Mouse (Mus musculus) Muller cell, postnatal 12 days (primary cell): ENCODE results near the gene Polm.

Experiments used
- DNase-seq: peaks from one replicate; pipeline ENCODE4 v3.0.0-alpha.2; 2015; ENCODE audit errors: inconsistent ontology term

The Polm gene

DNA sequence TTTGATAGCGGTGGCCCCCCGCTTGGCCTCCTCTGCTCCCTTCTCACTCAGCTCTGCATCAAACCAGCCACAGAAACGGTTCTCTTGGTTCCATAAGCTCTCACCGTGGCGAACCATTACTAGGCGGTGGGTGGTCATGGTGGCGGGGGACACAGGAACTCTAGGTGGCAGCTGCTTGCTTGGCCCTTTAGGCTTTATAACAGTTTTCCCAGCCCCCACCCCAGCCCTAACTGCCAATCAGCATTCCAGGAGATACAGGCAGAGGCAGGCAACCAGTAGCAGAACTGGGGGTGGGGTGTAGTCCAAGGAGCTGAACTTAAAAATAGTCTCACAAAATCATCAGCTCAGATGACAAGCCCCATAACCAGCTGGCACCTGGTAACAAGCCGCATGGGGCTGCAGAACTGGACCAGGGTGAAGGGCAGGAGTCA, 34.2 kb downstream of the Polm start, which contains the start of gene Pgam2:
Gene Pgam2, minus strand, starts transcription at position 183 of the 431 bp plus-strand sequence.
- DNase-seq, result no peak

- DNase-seq, result no peak
These were observed 35.2 kb downstream of the Polm start for GRCm38 (mm10) chr11:5802457-5803217.

- no peak for DNase-seq
These were observed 35.8 kb downstream of the Polm start for GRCm38 (mm10) chr11:5802005-5802404.

GRCm38 (mm10) chr11:5801511-5801910, 36.3 kb downstream of the Polm start:
- DNase-seq, result no peak

GRCm38 (mm10) chr11:5799621-5800490, 38.0 kb downstream of the Polm start:
- DNase-seq, result no peak

GRCm38 (mm10) chr11:5797928-5798327, 39.9 kb downstream of the Polm start:
- DNase-seq, result no peak

GRCm38 (mm10) chr11:5797371-5797770, 40.4 kb downstream of the Polm start:
- no peak for DNase-seq

DNA sequence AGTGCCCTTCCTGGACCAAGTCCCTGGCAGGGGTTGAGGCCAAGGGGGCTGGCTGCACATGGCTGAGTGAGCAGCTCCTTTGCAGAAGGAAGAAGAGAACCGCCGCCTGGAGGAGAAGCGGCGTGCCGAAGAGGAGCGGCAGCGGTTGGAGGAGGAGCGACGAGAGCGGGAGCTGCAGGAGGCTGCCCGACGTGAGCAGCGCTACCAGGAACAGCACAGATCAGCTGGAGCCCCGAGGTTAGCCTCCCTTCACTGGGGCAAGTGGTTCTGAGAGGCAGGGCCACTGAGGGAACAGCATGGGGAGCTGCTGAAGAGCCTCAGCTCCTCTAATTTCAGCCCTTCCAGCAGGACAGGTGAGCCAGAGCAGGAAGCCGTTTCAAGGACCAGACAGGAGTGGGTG, 40.9 kb downstream of the Polm start:
- no peak for DNase-seq

- peak; percentile 72 for DNase-seq
These were observed 42.1 kb downstream of the Polm start for GRCm38 (mm10) chr11:5795706-5796105.

DNA sequence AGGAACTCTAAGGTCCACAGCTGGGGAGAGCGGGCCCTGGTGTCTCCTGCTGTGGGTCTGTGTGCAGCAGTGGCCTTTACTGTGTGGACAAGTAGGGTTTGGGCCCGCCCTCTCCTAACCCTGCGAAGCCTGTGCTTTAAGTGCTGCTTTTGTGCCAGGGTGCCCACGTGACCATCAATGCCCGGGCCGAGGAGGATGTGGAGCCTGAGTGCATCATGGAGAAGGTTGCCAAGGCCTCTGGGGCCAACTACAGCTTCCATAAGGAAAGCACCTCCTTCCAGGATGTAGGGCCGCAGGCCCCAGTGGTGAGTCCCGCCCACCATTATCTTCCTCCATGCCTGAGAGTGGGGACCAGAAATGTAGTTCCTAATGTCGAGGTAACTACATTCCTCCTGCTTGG, 42.5 kb downstream of the Polm start:
- no peak for DNase-seq

DNA sequence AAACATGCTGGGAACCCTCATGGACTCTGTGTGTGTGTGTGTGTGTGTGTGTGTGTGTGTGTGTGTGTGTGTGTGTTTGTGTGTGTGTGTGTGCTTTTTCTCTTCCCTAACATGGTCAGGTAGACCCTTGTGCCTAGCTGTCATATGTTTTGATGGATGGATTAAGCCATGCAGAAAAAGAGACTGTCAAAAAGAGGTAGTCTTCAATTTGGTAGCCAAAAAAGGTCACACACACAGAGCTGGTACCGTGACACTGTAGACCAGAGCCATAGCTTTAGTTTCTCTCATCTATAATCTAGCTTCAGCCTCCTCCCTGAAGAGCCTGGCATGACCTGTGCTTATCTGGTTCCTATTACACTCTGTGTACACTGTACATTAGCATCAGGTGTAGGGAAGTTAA, 47.4 kb downstream of the Polm start:
- no peak for DNase-seq

DNA sequence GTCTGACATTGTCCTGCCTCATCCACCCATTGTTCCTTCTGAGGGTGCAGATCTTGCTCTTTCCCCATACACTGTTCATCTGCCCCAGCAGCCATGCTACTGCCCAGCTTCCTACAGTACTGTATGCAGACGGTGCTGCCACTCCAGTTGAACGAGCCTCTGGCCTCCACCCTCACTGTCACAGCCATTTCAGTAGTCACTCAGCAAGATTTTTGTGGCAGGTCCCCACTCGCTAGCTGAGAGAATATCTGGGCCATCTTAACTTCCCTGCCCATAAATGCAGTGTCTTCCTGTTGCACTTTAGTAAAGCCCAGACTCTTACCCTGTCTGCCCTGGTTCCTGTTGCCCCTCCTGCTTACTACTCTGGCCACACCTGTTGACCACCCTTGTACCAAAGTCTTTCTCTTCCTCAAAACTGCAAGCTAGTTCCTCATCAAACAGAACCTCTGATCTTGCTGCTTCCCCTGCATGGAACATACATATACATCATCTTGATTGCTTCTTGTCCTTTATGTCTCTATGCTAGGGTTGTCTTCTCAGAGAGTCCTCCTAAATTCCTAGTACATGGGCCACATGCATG, 48.0 kb downstream of the Polm start:
- no peak for DNase-seq

GRCm38 (mm10) chr11:5789071-5789753, 48.6 kb downstream of the Polm start:
- DNase-seq, result peak; percentile 17

GRCm38 (mm10) chr11:5788056-5789014, 49.5 kb downstream of the Polm start, which contains the start of gene Dbnl:
Dbnl (plus strand) TSS chr11:5788488.
- DNase-seq, result peak; percentile 97

GRCm38 (mm10) chr11:5787671-5788055, 50.2 kb downstream of the Polm start:
- DNase-seq, result no peak

DNA sequence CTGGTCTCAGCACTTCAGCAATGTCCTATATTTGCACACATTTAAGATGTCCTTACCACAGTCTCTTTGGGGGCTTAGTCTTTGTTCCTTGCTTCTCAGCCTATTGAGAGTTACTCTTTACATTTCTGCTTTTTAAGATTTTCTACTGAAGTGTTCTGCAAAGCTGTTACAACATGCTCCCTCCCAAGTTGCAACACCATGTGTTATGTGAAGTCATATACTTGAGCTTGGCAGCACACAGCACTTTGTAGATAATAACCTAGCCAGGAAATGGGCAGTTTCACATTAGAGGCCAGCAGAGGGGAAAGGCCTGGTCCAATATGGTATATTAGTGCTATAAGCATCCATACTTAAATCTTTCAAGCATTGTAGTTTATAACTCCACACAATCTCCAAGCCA, 52.1 kb downstream of the Polm start:
- DNase-seq, result no peak

- no peak for DNase-seq
These were observed 55.4 kb downstream of the Polm start for GRCm38 (mm10) chr11:5782199-5782944.

GRCm38 (mm10) chr11:5780035-5780499, 57.7 kb downstream of the Polm start:
- no peak for DNase-seq

GRCm38 (mm10) chr11:5778481-5778880, 59.3 kb downstream of the Polm start:
- no peak for DNase-seq
